Mouse (Mus musculus) myocyte (in vitro differentiated cells): ENCODE measurements around the gene Adrm1.

Source experiments
- CEBPB ChIP-seq: IDR thresholded peaks from 2 replicates; pipeline ENCODE4 v1.6.1; 2011; ENCODE audit warnings: mild to moderate bottlenecking, moderate library complexity; ENCODE audit not compliant: poor library complexity, insufficient read depth, severe bottlenecking
- E2F4 ChIP-seq: IDR thresholded peaks from one replicate; pipeline ENCODE4 v1.6.1; 2011; ENCODE audit warnings: mild to moderate bottlenecking, control low read depth, moderate library complexity; ENCODE audit not compliant: insufficient read depth
- MAX ChIP-seq: IDR thresholded peaks from one replicate; pipeline ENCODE4 v1.6.1; 2011; ENCODE audit warnings: low read depth, mild to moderate bottlenecking, control low read depth
- MYOD1 ChIP-seq, 3 experiments: IDR thresholded peaks; one replicate each; pipeline ENCODE4 v1.6.1; 2011; ENCODE audit warnings: control low read depth in 2 of 3, low read depth in 2 of 3, mild to moderate bottlenecking in 2 of 3, moderate library complexity in 1 of 3; ENCODE audit not compliant: insufficient read length in 2 of 3, control insufficient read depth in 1 of 3
- MYOG ChIP-seq, 3 experiments: IDR thresholded peaks; one replicate each; pipeline ENCODE4 v1.6.1; 2011; ENCODE audit warnings: control low read depth in 2 of 3, low read depth in 2 of 3, mild to moderate bottlenecking in 2 of 3; ENCODE audit not compliant: insufficient read length in 2 of 3, control insufficient read depth in 1 of 3, insufficient read depth in 1 of 3
- POLR2A ChIP-seq: IDR thresholded peaks from one replicate; pipeline ENCODE4 v1.6.1; 2011; ENCODE audit warnings: low read depth, mild to moderate bottlenecking, control low read depth, moderate library complexity; ENCODE audit not compliant: insufficient read length
- REST ChIP-seq: IDR thresholded peaks from one replicate; pipeline ENCODE4 v1.6.1; 2011; ENCODE audit warnings: mild to moderate bottlenecking, control low read depth, moderate library complexity; ENCODE audit not compliant: insufficient read depth, insufficient read length
- TCF12 ChIP-seq: IDR thresholded peaks from one replicate; pipeline ENCODE4 v1.6.1; 2011; ENCODE audit warnings: mild to moderate bottlenecking, control low read depth; ENCODE audit not compliant: poor library complexity, insufficient read depth, severe bottlenecking
- USF1 ChIP-seq: IDR thresholded peaks from one replicate; pipeline ENCODE4 v1.6.1; 2011; ENCODE audit warnings: low read depth, mild to moderate bottlenecking, control low read depth, moderate library complexity

GRCm38 (mm10) chr2:180215011-180215461 lies 43.8 kb downstream of the Adrm1 start:
- no peak for TF ChIP-seq POLR2A
- TF ChIP-seq MAX, result no peak
- TF ChIP-seq CEBPB, result no peak
- no peak for TF ChIP-seq USF1
- no peak for TF ChIP-seq REST
- TF ChIP-seq TCF12, result no peak
- no peak for TF ChIP-seq MYOG (IDR thresholded peaks at IDR 0.05; ENCODE audit: control insufficient read depth in 1 of 3, insufficient read depth in 1 of 3, insufficient read length in 2 of 3, low read depth in 2 of 3)
- no peak for TF ChIP-seq MYOD1 (IDR thresholded peaks at IDR 0.05; ENCODE audit: control insufficient read depth in 1 of 3, insufficient read length in 2 of 3, low read depth in 2 of 3)
- TF ChIP-seq E2F4, result no peak
